Mouse (Mus musculus) neural tube, embryonic 11.5 days (tissue): ENCODE measurements around the gene Pced1b. TPM values are rescaled to one million over a fixed set of nuclear protein-coding genes. Genes with fewer than 3 reads are reported as not detected.

Experiments
- ATAC-seq: fragments of 200-750 bp; cut with Nextera tagmentation; 2 replicates; pipeline ENCODE4 v1.8.0; 2017; ENCODE audit warnings: moderate number of reproducible peaks, mild to moderate bottlenecking, moderate TSS enrichment, moderate library complexity; ENCODE audit not compliant: insufficient read depth, low FRiP score, low TSS enrichment
- DNase-seq: peaks from one replicate; pipeline ENCODE4 v3.0.0-alpha.2; 2015; ENCODE audit warnings: low spot score
- H3K27ac ChIP-seq: fragments of 300-500 bp; sonication (generic); 2 replicates; pipeline ENCODE4 v1.5.1; 2014; ENCODE audit warnings: low read depth, mild to moderate bottlenecking, low read length
- H3K27me3 ChIP-seq: fragments of 300-500 bp; sonication (generic); 2 replicates; pipeline ENCODE4 v1.6.1; 2014; ENCODE audit warnings: mild to moderate bottlenecking, low read length, mixed read lengths; ENCODE audit not compliant: control insufficient read depth, insufficient read depth
- H3K36me3 ChIP-seq: fragments of 300-500 bp; sonication (generic); 2 replicates; pipeline ENCODE4 v1.6.1; 2014; ENCODE audit warnings: mild to moderate bottlenecking, low read length, moderate library complexity, mixed read lengths; ENCODE audit not compliant: control insufficient read depth, insufficient read depth
- H3K4me1 ChIP-seq: fragments of 300-500 bp; sonication (generic); 2 replicates; pipeline ENCODE4 v1.6.1; 2014; ENCODE audit warnings: low read length, mixed read lengths; ENCODE audit not compliant: control insufficient read depth, insufficient read depth
- H3K4me2 ChIP-seq: fragments of 300-500 bp; sonication (generic); 2 replicates; pipeline ENCODE4 v1.6.1; 2014; ENCODE audit warnings: low read depth, mild to moderate bottlenecking, moderate library complexity
- H3K4me3 ChIP-seq: fragments of 300-500 bp; sonication (generic); 2 replicates; pipeline ENCODE4 v1.5.1; 2014; ENCODE audit warnings: low read depth, low read length
- H3K9ac ChIP-seq: fragments of 300-500 bp; sonication (generic); 2 replicates; pipeline ENCODE4 v1.6.1; 2014; ENCODE audit warnings: mild to moderate bottlenecking, low read length
- H3K9me3 ChIP-seq: fragments of 300-500 bp; sonication (generic); 2 replicates; pipeline ENCODE4 v1.6.1; 2016; ENCODE audit warnings: low read length; ENCODE audit not compliant: control insufficient read depth
- WGBS: fragments of 180-500 bp; shearing (Covaris S2); extraction: QIAGEN DNeasy Blood & Tissue Kit; methylation state at CpG from one replicate; pipeline ENCODE4 v1.1.7; 2014; 5-methylcytosine and 5-hydroxymethylcytosine counted together
- polyA plus RNA-seq: library from polyadenylated mRNA; unstranded; fragments of >200 nt; fragmentation: Nextera tagmentation; extraction: Ambion mirVana; gene quantifications from 2 replicates; pipeline ENCODE4 v1.2.1, GENCODE M21; 2014

Gene Pced1b
- polyA plus RNA-seq, 1 experiment from 2014 or later: 3.6 TPM

- no peak for ATAC-seq
- H3K27me3 ChIP-seq: no peaks in the 10 kb centered on the region
- H3K4me3 ChIP-seq: no peak overlapping the region
- 65% methylated on average over 10 of the region's 10 CpGs for WGBS
- H3K4me2 ChIP-seq: no peak overlapping the region
- DNase-seq: no peak
- H3K9me3 ChIP-seq: no peaks in the 10 kb centered on the region
- no peaks in the 10 kb centered on the region for H3K36me3 ChIP-seq
- no peak overlapping the region for H3K9ac ChIP-seq
- H3K4me1 ChIP-seq: no peaks in the 10 kb centered on the region
- H3K27ac ChIP-seq: no peak overlapping the region
Measured at GRCm38 (mm10) chr15:97277328-97277727, 30.4 kb downstream of the Pced1b start.

GRCm38 (mm10) chr15:97278340-97278948 is 31.5 kb downstream of the Pced1b start:
- Histone ChIP-seq H3K4me3 (no peak overlapping the region), H3K4me1 (no peaks in the 10 kb centered on the region), H3K27ac (no peak overlapping the region), H3K4me2 (no peak overlapping the region), H3K9ac (no peak overlapping the region), H3K9me3 (no peaks in the 10 kb centered on the region), H3K36me3 (no peaks in the 10 kb centered on the region), H3K27me3 (no peaks in the 10 kb centered on the region)
- no peak for ATAC-seq
- WGBS: 81% methylated on average over 9 of the region's 9 CpGs
- no peak for DNase-seq

GRCm38 (mm10) chr15:97280131-97280530 is 33.2 kb downstream of the Pced1b start:
- Histone ChIP-seq H3K4me3 (no peak overlapping the region), H3K36me3 (no peaks in the 10 kb centered on the region), H3K9ac (no peak overlapping the region), H3K4me2 (no peak overlapping the region), H3K9me3 (no peaks in the 10 kb centered on the region), H3K4me1 (no peaks in the 10 kb centered on the region), H3K27ac (no peak overlapping the region), H3K27me3 (no peaks in the 10 kb centered on the region)
- no peak for ATAC-seq
- 92% methylated on average over 8 of the region's 8 CpGs for WGBS
- DNase-seq: no peak

GRCm38 (mm10) chr15:97280776-97281175 is 33.9 kb downstream of the Pced1b start:
- H3K4me2 ChIP-seq: no peak overlapping the region
- DNase-seq: no peak
- no peaks in the 10 kb centered on the region for H3K9me3 ChIP-seq
- 62% methylated on average over 9 of the region's 9 CpGs for WGBS
- H3K4me3 ChIP-seq: no peak overlapping the region
- H3K27me3 ChIP-seq: no peaks in the 10 kb centered on the region
- H3K4me1 ChIP-seq: no peaks in the 10 kb centered on the region
- H3K9ac ChIP-seq: no peak overlapping the region
- H3K27ac ChIP-seq: no peak overlapping the region
- no peaks in the 10 kb centered on the region for H3K36me3 ChIP-seq
- no peak for ATAC-seq

- Histone ChIP-seq H3K4me1 (no peaks in the 10 kb centered on the region), H3K4me2 (no peak overlapping the region), H3K9ac (no peak overlapping the region), H3K36me3 (no peaks in the 10 kb centered on the region), H3K27ac (no peak overlapping the region), H3K4me3 (no peak overlapping the region), H3K27me3 (no peaks in the 10 kb centered on the region), H3K9me3 (no peaks in the 10 kb centered on the region)
- DNase-seq (no peak), ATAC-seq (no peak)
- 87% methylated on average over 10 of the region's 10 CpGs for WGBS
Measured at GRCm38 (mm10) chr15:97281712-97282571, 35.0 kb downstream of the Pced1b start.

GRCm38 (mm10) chr15:97282572-97282881 is 35.6 kb downstream of the Pced1b start:
- H3K9me3 ChIP-seq: no peaks in the 10 kb centered on the region
- H3K9ac ChIP-seq: no peak overlapping the region
- no peaks in the 10 kb centered on the region for H3K4me1 ChIP-seq
- no peaks in the 10 kb centered on the region for H3K27me3 ChIP-seq
- no peak overlapping the region for H3K4me2 ChIP-seq
- H3K27ac ChIP-seq: no peak overlapping the region
- no peak overlapping the region for H3K4me3 ChIP-seq
- 83% methylated on average over 6 of the region's 6 CpGs for WGBS
- ATAC-seq (no peak), DNase-seq (no peak)
- no peaks in the 10 kb centered on the region for H3K36me3 ChIP-seq

- ATAC-seq (no peak), DNase-seq (no peak)
- H3K4me2 ChIP-seq: no peak overlapping the region
- H3K36me3 ChIP-seq: no peaks in the 10 kb centered on the region
- H3K9me3 ChIP-seq: no peaks in the 10 kb centered on the region
- H3K4me3 ChIP-seq: no peak overlapping the region
- 82% methylated on average over 5 of the region's 5 CpGs for WGBS
- H3K4me1 ChIP-seq: no peaks in the 10 kb centered on the region
- H3K27ac ChIP-seq: no peak overlapping the region
- no peak overlapping the region for H3K9ac ChIP-seq
- no peaks in the 10 kb centered on the region for H3K27me3 ChIP-seq
Measured at GRCm38 (mm10) chr15:97284201-97284600, 37.3 kb downstream of the Pced1b start.

GRCm38 (mm10) chr15:97285665-97286212 is 38.8 kb downstream of the Pced1b start:
- Histone ChIP-seq H3K36me3 (no peaks in the 10 kb centered on the region), H3K9me3 (no peaks in the 10 kb centered on the region), H3K27me3 (no peaks in the 10 kb centered on the region), H3K9ac (no peak overlapping the region), H3K4me1 (no peaks in the 10 kb centered on the region), H3K27ac (no peak overlapping the region), H3K4me2 (no peak overlapping the region), H3K4me3 (no peak overlapping the region)
- no peak for DNase-seq
- no peak for ATAC-seq
- 90% methylated on average over 10 of the region's 10 CpGs for WGBS

GRCm38 (mm10) chr15:97286731-97287130 is 39.8 kb downstream of the Pced1b start:
- no peaks in the 10 kb centered on the region for H3K36me3 ChIP-seq
- no peak overlapping the region for H3K4me2 ChIP-seq
- ATAC-seq (no peak), DNase-seq (no peak)
- no peaks in the 10 kb centered on the region for H3K9me3 ChIP-seq
- H3K4me1 ChIP-seq: no peaks in the 10 kb centered on the region
- H3K9ac ChIP-seq: no peak overlapping the region
- H3K4me3 ChIP-seq: no peak overlapping the region
- H3K27ac ChIP-seq: no peak overlapping the region
- 74% methylated on average over 10 of the region's 10 CpGs for WGBS
- H3K27me3 ChIP-seq: no peaks in the 10 kb centered on the region
